Mouse (Mus musculus): ENCODE results near the gene Kcnt2.

The Kcnt2 gene

DNA sequence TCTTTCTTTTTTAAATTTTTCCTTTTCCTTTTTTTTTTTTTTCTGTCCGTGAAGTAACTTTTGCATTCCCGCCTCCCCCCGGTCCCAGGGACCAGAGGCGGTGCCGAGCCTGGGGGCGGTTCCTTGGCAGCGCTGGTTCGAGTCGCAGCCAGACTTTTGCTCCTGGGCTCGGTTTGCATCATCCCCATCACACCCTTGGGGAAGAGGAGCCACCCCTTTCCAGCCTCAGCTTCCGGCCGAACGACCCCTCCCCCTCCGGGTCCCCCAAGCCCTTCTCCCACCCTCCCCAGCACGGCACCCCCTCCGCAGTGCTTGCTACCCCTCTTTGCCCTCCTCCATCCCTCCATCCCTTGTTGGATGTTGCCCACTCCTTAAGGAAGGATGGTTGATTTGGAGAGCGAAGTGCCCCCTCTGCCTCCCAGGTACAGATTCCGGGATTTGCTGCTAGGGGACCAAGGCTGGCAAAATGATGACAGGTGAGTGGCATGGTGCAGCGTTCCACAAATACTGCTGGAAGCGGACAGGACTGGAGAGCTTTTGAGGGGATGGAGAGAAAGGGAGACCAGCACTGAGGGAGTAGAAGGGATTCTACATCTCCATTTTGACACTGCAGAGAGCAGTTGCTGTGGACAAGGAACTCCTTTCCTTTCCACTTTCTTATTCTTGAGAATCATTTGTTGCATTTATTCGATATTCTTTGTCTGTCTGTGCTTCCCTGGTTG is at the start of gene Kcnt2:
Gene Kcnt2 (plus strand): TSS at position 283 of the 722 bp plus-strand sequence.
- peak; percentile 49 for DNase-seq

DNA sequence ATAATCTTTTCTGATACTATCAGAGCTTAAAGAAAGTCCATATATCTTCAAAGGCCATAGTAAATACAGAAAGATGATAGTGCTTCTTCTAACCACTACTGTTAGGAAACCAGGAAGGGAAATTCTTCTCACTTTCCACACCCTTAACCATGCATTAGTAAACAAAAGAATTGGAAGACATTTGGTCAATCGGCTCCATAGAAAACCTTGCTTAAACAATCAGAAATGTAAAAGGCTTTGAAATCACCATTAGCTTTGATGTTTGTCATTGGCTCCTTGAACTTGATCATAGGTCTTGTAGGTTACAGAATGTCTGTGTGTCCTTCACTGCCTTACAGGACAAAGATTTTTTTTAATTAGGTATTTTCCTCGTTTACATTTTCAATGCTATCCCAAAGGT is 40.6 kb upstream of the Kcnt2 start:
- DNase-seq: no peak

DNA sequence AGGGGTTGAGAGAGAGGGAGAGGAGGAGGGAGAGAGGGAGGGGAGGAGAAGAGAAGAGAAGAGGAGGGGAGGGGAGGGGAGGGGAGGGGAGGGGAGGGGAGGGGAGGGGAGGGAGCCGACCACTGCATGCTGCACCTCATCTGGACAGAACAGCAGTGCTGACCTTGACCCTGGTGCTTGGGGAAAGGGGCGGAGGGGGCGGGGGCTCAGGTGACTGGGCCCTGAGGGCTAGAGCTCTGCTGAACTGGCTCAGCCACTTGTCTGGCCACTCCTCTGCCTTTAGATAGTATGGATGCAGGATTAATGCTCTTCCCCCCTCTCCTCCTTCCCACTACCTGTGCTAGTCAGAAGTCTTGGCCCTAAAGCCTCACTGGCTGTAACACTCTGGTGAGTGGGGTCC is 20.7 kb upstream of the Kcnt2 start:
- DNase-seq: no peak

DNA sequence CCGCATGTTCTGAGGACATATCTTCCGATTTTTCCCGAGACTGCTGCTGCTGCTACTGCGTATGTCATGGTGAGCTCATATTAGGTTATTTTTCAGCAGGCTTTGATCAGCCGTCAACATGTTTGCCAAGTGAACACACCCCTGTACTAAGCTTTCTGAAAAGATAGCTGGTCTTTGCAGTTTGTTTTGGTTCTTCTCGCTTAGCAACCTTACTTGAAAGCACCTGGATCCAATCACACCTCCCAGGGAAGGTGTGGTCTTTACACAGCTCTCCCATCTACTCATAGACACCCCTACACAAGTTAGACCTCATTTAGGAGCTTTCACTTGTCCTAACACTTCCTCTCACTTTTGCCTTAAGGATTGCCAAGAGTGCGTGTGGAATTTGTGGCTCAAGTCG is 19.3 kb upstream of the Kcnt2 start:
- DNase-seq: no peak

DNA sequence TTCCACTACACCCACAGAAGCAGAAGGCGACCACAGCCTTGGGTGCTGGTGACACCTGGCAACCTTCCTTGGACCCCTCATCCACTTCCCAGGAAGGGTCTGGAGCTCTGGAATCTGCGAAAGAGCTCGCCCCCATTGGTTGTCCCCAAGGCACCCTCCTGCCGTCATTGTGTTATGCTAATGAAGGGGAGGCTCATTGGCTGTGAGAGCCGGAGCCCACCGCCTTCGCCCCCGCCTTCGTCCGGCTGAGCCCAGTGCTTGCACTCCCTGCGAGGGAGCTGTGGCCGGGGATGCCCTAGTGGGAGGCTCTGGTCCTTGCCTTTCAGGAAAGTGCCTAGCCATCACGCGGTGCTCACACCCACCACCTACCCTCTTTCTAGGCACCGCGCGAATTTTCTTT is 493 bp upstream of the Kcnt2 start:
- DNase-seq: peak; percentile 64

DNA sequence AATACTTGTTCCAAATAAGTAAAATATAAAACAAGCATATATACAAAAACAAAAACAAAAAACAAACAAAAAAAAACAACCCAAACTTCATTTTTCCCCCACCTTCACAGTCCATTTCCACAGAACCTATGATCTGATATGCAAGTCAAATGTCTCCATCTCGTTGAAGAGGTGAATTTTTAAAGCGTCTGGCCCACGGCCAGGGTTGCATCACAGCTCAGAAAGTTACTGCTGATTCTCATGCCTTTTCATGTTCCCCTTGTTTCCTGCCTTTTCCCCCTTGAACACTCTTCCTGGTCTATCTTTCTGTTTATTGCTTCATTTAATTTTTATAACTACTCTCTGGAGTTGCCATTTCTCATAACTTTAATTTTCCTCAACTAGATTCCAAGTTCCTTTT is 18.7 kb downstream of the Kcnt2 start:
- no peak for DNase-seq

DNA sequence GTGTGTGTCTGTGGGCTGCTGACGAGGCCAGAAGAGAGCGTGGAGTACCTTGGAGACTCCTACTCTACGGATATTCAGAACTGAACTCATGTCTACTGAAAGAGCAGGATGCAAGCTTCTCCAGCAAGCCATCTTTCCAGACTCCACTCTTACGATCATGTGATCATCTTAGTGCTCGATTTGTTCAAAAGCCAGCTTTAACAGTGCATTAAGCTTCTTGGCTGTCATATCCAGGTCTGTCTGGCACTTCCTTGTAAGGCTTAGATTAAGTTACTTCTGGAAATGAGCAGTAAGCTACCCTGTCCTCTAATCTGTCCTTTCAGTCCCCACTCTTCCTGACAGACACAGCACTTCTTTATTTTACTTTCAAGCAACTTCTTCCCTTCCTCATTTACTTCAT is 20.1 kb downstream of the Kcnt2 start:
- no peak for DNase-seq

DNA sequence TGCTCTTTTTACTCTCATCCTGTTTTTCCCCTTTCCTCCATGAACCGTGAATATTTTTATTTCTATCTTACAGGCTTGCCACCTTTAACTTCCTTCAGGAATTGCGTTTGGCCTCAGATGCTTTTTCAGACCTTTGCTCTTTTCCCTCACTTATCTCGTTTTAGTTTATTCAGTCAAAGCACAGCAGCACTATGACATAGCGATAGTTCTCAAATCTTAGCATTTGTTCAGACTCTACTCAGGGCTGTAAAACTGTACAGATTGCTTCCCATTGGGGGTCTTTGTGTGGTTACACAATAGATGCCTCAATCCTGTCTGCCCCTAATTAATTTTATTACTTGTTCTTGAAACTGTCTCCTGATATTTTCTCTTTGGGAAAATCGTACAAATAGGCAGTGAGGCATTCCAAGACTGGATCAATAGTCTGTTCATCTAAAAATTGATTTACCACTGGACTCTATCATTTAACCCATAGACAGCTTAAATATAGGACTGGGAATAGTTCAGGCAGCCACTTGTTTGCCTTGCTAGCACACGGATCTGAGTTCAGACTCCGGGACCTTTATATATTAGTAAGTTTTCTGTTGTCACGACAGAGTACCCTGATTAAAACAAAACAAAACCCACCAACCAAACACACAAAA is 20.8 kb downstream of the Kcnt2 start:
- DNase-seq: no peak

DNA sequence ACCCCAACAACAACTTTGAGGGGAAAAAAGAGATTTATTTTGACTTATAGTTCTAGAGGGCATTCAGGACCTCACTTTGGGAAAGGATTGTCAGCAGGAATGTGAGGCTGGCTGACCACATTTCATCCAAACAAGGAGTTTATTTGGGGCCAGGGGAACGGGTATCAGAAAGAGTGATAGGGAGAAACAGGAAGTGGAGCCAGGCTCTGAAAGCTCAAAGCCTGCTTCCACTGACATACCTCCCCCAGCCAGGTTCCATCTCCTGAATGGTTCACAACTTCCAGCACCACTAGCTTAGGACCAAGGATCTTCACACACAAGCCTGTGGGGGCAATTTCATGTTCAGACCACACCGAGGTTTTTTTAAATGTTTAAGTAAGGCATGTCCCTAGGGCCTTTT is 21.3 kb downstream of the Kcnt2 start:
- DNase-seq: no peak

DNA sequence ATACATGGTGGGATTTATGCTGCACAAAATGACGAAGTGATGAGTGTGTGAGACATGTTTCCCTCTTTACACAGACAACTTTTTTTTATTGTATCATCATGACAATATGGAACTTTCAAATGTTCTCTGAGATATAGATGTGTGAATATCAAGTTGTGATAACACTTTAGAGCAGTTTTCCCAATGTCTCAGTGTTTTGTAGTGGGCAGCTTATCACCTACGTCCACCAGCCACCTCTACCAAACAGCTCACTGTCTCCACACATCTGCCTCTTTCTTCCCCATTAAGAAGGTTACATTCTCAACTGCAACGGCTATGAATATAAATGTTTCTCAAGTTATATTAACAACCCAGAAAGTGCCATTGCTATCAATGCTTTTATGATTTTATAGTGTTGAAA is 27.7 kb downstream of the Kcnt2 start:
- no peak for DNase-seq

DNA sequence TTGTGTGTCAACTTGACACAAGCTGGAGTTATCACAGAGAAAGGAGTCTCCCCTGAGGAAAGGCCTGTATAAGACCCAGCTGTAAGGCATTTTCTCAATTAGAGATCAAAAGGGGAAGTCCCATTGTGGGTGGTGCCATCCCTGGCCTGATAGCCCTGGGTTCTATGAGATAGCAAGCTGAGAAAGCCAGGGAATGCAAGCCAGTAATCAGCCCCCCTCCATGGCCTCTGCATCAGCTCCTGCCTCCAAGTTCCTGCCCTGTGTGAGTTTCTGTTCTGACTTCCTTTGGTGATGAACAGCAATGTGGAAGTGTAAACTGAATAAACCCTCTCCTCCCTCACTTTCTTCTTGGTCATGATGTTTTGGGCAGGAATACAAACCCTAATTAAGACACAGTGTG is 29.9 kb downstream of the Kcnt2 start:
- DNase-seq: no peak

DNA sequence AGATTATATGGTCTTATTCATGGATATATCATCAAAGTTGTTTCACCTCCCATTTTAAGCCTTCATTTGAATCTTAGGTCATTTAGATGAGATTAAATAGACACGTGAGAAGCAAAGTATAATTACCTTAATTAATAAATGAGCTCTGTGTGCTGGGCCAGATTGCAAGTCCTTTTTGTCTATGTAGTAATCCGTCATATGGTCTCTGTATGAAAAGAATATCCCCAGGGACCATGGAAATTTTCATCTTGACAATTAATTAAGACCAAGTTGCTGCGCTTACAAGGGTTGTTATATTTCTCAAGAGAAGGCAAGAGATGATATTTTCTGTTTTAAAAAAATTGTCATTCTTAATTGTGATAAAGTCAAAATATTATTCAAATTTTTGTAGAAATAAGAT is 47.2 kb downstream of the Kcnt2 start:
- no peak for DNase-seq

DNA sequence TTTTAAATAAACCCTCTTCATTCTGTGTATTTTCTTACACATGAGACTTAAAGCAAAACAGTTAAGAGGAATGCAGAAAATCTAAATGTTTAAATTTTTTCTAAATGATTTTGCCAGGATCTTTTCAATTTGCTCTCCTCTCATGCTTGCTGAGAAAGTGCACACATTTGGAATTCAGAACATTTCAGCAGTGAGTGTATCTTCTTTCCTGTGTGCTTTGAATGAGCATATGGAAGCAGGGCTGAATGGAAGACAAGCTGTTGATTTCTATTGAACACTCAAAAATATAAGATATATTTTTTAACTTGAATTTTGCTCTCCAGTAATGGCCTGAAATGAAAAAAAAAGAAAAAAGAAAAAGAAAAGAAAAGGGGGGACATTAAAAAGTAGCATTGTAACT is 49.5 kb downstream of the Kcnt2 start:
- DNase-seq: no peak

DNA sequence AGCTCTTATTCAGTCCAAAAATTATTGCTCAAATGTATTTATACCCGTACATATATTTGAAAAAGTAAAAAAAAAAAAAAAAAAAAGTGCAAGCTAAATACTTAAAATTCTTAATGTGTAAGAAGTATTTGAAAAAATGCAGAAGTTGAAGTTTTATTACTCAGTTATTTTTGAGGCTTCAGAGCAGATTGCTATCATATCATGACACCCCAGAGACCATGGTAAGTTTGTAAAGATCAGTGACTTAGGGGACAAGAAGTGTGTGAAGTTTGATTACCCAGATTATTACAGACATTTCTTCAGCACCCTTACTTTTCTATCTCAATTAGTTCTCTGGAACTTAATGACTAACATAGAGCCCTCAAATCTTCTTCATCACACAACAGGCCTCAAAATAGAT is 58.3 kb downstream of the Kcnt2 start:
- DNase-seq: no peak

DNA sequence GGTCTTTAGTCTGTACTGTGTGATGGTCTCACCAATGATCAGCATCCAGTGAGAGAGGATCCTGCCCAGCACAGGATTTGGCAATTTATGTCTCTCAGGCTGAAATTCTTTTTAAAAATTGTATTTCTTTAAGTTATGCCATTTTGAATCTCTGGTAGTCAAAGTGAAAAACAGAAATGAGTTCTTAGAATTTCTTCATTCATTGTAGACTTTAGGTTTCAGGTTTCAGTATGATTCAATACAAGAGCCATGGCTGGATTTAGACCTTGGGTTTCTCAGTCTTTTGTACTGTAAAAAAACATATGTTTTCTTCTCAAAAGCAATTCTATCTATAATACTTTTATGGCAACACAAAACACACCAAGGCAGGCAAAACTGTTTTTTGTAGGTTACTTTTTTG is 59.4 kb downstream of the Kcnt2 start:
- DNase-seq: no peak

DNA sequence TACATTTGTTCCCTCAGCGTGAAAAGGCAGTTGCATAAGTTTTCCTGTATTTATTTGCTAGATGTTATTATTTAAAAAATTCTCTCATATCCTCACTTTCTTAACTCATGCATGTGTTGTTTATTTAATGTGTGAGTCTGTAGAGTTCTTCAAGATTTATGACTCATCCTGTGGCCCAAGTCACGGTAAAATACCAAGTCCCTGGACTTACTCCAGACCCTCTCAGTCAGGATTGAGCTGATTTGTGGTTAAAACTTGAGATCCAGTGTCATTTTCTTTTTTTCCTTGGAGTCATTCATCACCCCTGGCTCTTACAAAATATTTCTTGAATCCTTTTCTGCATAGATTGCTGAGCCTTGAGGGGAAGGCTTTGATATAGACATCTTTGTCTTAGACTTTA is 60.4 kb downstream of the Kcnt2 start:
- DNase-seq: no peak

DNA sequence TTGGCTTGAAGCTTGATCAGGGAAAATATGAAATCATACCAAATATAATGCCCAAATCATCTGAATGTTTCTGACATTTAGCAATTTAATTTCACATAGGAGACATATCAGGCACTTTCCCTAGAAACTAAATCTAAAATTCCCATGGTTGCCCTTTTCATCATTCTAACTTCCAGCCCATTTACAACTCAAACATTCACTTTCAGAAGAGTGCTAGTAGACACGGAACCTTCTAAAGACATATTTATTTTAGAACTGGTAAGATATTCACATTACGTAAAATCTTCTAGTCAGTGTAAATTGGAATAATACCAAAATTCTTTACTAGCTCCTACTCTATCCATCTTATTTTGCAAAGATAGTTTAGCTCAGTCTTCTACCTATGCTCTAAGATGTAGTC is 64.8 kb downstream of the Kcnt2 start:
- DNase-seq: no peak

DNA sequence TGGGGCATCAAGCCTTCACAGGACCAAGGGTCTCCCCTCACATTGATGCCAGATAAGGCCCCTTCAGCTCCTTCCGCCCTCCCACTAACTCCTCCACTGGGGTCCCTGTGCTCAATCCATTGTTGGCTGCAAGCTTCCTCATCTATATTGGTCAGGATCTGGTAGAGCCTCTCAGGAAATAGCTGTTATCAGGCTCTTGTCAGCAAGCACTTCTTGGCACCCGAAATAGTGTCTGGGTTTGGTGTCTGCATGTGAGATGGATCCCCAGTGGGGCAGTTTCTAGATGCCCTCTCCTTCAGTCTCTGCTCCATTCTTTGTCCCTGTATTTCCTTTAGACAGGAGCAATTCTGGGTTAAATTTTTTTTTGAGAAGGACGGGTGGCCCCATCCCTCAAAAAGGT is 79.1 kb downstream of the Kcnt2 start:
- no peak for DNase-seq

DNA sequence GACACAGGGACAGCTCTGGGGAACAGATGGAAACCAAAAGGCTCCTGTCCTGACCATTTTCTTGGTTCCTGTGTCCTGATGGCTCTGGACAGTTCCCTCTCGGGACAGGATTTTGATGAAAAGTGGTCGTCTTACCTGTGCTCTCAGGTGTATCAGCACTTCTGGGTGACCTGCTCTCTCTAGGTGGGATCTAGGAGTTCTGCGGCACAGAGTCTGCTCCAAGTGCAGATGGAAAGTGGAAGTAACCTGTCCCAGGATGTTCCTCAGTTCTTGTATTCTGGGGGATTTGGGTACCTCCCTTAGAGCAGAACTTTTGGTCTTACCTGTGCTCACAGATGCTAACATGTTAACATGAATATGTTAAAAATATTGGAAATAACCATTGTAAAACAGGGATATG is 80.8 kb downstream of the Kcnt2 start:
- no peak for DNase-seq

DNA sequence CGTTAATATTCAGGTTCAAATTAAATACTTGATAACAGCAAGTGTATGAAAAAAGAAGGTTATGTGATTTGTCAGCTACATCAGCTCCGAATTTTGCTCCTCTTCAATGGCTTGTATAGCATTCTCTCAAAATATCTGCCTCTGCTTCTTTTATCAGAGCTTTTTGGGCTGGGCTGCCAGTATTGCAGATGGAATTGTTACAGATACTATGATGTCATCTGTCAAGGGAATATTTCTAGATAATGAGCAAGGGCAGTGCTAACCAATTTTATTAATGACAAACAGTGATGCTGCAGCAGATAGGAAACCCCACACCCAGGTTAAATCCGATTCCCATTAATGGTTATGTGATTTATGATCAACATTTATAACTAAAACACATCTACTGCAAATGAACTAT is 87.7 kb downstream of the Kcnt2 start:
- DNase-seq: no peak

DNA sequence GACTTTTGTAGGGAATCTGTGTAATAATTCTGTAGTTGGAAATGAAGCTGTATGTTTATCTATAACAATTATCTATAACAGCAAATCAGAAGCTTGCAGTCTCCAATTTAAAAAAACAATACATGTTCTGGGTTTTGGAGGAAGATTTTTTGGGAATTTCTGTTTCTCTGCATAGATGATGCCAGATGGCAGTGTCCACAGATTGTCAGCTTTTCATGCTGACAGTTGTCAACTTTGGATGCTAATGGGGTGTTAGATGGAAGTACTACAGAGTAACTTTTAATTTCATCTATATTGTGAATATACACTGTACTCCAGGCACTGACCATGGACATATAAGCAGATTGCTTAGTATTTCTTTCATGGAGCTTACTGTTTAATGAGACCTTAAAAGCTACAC is 92.5 kb downstream of the Kcnt2 start:
- DNase-seq: no peak

DNA sequence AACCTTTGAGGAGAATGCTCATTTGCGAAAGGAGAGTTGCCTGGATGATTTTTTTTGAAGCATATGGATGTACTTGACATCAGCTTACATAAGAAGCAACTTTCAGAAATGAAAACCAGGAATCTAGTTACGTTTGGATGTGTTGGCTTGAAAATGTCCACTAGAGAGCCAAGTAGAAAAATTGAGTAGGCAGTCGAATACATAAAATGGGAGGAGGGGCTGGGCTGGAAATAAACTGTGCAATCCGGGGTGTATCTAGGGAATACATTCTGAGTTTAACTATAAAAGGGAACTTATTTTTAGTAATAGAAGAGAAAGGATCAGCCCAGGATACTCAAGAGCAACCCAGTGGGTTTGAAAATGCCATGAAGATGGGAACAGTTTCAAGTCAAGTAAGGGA is 93.4 kb downstream of the Kcnt2 start:
- no peak for DNase-seq

DNA sequence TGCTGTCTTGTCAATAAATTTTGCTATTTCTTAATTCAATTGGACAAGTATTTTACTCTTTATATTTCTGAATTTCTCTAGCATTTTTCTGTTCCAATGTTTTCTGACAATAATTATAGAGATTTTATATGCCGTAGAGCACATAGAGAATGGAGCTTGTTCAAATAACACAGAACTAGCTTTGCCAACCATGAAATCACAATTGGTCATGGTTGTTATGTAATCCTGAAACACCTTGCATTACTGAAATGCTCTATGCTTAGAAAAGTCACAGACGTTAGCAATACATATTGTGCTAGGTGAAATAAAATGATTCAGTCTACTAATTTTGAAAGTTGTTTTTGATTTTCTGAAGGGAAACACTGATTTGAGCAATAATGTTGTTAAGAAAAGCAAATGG is 118.8 kb downstream of the Kcnt2 start:
- no peak for DNase-seq

DNA sequence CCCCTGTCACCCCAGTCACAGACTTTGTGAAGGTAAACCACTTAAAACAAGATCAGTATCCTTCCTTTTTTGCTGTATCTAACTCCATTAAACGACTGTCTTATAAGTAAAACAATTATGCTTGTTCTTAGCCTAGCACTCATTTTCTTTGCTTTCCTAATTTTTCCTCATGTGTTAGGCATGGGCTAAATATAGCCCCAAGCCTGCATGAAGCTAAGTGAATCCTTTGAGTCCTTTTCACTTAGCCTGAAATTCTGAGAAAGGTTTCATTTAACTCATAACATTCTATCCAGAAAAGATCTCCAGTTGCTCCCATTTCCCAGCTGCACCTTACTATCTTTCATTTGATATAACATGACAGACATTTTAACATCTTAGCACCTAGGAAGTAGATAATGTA is 127.6 kb downstream of the Kcnt2 start:
- DNase-seq: no peak

DNA sequence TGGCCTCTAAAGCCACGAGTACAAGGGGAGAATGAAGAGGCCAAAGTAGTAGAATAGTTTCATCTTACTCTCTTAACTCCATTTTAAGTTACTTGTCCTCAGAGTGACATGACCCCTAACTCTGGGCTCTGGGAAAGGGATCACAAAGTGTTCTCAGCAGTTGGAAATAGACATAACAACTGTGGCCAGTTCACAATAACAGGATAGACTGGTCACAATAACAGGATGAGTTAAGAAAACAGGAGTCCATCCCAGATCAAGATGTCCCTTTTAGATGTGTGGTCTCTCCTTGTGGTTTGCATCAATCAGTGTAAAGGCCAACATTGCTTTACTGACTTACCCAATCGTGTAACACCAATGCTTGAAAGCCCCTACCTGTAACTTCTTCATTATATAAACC is 132.8 kb downstream of the Kcnt2 start:
- no peak for DNase-seq
